Mouse (Mus musculus) small intestine, adult 2 months (tissue): ENCODE measurements around the gene Ankrd13a.

ENCODE experiments used
- CTCF ChIP-seq: fragments of 200-500 bp; IDR thresholded peaks from 2 replicates; pipeline ENCODE4 v1.5.1; 2012; ENCODE audit warnings: low read depth, mild to moderate bottlenecking, control low read depth, inconsistent platforms, low read length, moderate library complexity, mixed read lengths; ENCODE audit not compliant: insufficient replicate concordance, insufficient read length; ENCODE audit errors: extremely low read depth
- POLR2A ChIP-seq: fragments of 200-500 bp; IDR thresholded peaks from 2 replicates; pipeline ENCODE4 v1.6.1; 2012; ENCODE audit warnings: low read depth, mild to moderate bottlenecking, control low read depth, inconsistent platforms, low read length, moderate library complexity

DNA sequence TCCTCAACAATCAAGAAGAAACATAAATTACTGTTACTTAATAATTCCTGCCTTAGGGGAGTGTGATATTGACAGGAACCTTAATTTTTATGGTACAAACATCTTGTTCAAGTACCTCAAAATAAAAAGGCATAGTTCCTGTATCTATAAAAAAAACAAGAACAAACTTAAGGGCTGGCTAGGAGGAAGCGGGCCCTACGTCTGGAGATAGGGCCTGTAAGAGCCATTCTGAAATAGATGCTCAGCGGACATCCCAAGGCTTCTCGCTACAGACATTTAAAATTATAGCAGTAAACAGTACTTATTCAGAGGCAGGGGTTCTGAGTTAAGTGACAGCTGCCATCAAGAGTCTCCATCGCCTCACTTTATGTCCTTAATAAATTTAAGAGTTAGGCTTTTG lies 27.0 kb upstream of the Ankrd13a start:
- TF ChIP-seq CTCF (no peak), POLR2A (no peak)
